Mouse (Mus musculus): ENCODE results near the gene Prss8. TPM values are rescaled to one million over a fixed set of nuclear protein-coding genes. Genes with fewer than 3 reads are reported as not detected.
A peak's percentile ranks its signal among the peaks of the same experiment; 100 is the strongest.

Gene Prss8
- polyA plus RNA-seq, 1 experiment: not detected

DNA sequence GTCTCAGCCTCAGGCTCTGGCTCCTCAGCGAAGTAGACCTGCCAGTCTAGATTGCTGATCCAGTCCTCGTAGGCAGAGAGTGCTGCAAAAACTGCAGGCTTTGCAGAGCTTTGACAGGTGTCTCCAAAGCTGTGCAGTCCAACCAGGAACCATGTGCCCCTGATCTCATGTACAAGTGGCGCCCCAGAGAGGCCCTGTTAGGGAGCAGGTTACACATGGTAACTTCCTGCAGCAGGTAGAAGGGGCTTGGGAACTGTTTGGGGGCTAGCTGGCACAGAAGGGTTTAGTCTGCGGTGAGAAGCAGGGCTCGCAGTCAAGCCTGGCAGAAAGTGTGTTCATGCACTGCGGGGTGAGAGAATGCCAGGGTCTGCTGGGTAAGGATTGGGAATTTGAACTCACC lies 43.4 kb downstream of the Prss8 start:
- no peaks in the 10 kb centered on the region for H3K27me3 ChIP-seq (replicated peaks)
- peaks cover 12% of the 10 kb centered on the region for H3K9me3 ChIP-seq
- H3K4me3 ChIP-seq (replicated peaks): peak overlapping the region; percentile 71
- no peak for TF ChIP-seq GATA1 (IDR thresholded peaks at IDR 0.05; ENCODE audit: borderline replicate concordance, low read length)
- TF ChIP-seq FLI1 (IDR thresholded peaks at IDR 0.05; ENCODE audit: low read length): no peak
- peaks cover 87% of the 10 kb centered on the region for H3K4me1 ChIP-seq
- peaks cover 98% of the 10 kb centered on the region for H3K36me3 ChIP-seq (replicated peaks; ENCODE audit: low read length)

DNA sequence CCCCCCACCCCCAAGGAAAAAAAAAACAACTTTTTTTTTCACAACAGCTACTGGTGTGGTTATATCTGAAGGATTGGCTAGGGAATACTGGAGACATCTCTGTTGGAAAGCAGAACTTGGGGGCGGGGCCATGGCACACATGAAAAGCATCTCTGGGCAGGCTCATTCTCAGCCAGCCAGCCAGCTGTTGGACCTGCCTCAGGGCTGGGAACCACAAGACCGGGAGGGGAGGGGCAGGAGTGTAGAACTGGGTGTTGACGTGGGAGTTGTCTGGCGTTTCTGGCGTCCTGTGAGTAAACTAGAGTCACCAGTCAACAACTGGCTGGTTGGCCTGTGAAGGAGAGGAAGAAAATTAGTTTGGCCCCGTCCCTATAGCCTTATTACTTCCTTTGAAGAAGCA lies 44.0 kb downstream of the Prss8 start:
- Histone ChIP-seq H3K27me3 (replicated peaks) (no peaks in the 10 kb centered on the region), H3K4me3 (replicated peaks) (no peak overlapping the region), H3K9me3 (peaks cover 18% of the 10 kb centered on the region), H3K4me1 (peaks cover 93% of the 10 kb centered on the region), H3K36me3 (replicated peaks; ENCODE audit: low read length) (peaks cover 98% of the 10 kb centered on the region)
- TF ChIP-seq FLI1 (IDR thresholded peaks at IDR 0.05; ENCODE audit: low read length) (no peak), GATA1 (IDR thresholded peaks at IDR 0.05; ENCODE audit: borderline replicate concordance, low read length) (no peak)

DNA sequence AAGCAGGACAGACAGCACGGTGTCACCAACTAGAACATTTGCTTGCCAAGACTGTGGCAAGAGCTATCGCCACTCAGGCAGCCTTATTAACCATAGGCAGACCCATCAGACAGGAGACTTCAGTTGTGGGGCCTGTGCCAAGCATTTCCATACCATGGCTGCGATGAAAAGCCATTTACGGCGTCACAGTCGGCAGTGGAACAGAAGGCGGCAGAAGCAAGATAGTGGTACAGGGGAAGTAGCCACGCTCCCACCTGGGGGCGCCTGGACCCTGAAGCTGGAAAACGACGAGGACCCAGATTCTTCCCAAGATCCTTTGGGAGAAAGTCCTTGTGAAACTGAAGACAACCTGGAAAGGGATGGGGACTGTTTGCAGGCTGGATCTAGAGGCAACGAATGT lies 49.5 kb downstream of the Prss8 start:
- Histone ChIP-seq H3K9me3 (peaks cover 45% of the 10 kb centered on the region), H3K4me3 (replicated peaks) (peak overlapping the region; percentile 20), H3K27me3 (replicated peaks) (no peaks in the 10 kb centered on the region), H3K4me1 (peaks cover 70% of the 10 kb centered on the region), H3K36me3 (replicated peaks; ENCODE audit: low read length) (peaks cover 79% of the 10 kb centered on the region)
- no peak for TF ChIP-seq GATA1 (IDR thresholded peaks at IDR 0.05; ENCODE audit: borderline replicate concordance, low read length)

DNA sequence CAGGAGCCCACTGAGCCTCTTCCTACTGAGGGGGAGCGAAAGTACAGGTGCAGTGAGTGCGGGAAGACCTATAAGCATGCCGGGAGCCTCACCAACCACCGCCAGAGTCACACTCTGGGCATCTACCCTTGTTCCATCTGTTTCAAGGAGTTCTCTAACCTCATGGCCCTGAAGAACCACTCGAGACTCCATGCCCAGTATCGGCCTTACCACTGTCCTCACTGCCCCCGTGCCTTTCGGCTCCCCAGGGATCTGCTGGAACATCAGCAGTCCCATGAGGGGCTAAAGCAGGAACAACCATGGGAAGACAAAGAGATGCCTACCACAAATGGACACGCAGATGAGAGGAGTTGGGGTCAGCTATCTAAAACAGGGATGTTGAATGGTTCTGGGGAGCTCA lies 50.6 kb downstream of the Prss8 start:
- Histone ChIP-seq H3K27me3 (replicated peaks) (no peaks in the 10 kb centered on the region), H3K36me3 (replicated peaks; ENCODE audit: low read length) (peaks cover 70% of the 10 kb centered on the region), H3K4me1 (peaks cover 69% of the 10 kb centered on the region), H3K9me3 (peaks cover 45% of the 10 kb centered on the region), H3K4me3 (replicated peaks) (peak overlapping the region; percentile 23)
- no peak for TF ChIP-seq FLI1 (IDR thresholded peaks at IDR 0.05; ENCODE audit: low read length)
- TF ChIP-seq GATA1 (IDR thresholded peaks at IDR 0.05; ENCODE audit: borderline replicate concordance, low read length): no peak

DNA sequence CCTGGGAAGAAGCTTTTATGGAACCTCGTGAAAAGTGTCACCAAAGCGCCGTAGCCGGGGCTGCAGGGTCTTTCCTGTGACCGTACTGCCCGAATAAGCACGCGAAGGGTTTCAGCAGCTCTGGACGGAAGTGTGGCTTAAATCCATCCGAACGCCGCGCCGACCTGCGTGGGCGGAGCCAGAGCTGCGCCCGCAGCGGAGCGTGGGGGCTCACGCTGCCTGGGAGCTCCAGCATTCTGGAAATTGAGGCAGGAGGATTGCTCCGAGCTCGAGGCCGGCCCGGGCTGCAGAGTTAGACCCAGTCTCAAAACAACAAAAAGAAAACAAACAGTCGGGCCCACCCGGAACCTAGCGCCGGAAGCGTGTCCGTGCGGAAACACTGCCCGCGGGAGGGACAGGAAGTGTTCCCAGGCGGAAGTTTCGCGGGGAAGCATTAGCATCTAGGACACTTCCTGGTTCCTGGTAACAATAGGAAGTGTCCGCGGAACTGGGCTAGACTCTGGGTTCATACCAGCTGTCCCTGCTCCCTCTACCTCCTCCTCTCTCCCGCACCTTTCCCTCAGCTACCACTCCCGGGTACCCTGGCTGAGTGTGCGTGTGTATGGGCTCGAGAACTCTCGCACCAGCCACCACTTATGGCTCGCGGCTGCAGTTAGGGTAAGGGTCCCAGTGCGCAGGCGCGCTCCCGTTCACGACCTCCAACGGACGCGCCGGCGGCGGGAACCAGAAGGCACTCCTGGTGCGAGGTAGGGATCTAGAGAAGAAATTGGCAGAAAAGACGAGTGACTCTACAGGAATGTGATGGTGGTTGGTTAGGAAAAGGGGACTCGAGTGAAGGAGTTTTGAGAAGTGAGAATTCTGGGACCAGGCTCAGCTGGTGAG lies 53.2 kb downstream of the Prss8 start, which contains the start of gene Zfp668:
Gene Zfp668 (minus strand): TSS at position 362 of the 882 bp plus-strand sequence.
- no peaks in the 10 kb centered on the region for H3K27me3 ChIP-seq (replicated peaks)
- peak; percentile 85; the same call in 1 of the 2 replicates for TF ChIP-seq FLI1 (IDR thresholded peaks at IDR 0.05; ENCODE audit: low read length)
- no peak for TF ChIP-seq GATA1 (IDR thresholded peaks at IDR 0.05; ENCODE audit: borderline replicate concordance, low read length)
- H3K9me3 ChIP-seq: peaks cover 35% of the 10 kb centered on the region
- peak within 1 kb of the TSS; percentile 99 for H3K4me3 ChIP-seq (replicated peaks)
- H3K36me3 ChIP-seq (replicated peaks; ENCODE audit: low read length): peaks cover 56% of the 10 kb centered on the region
- H3K4me1 ChIP-seq: peaks cover 67% of the 10 kb centered on the region

DNA sequence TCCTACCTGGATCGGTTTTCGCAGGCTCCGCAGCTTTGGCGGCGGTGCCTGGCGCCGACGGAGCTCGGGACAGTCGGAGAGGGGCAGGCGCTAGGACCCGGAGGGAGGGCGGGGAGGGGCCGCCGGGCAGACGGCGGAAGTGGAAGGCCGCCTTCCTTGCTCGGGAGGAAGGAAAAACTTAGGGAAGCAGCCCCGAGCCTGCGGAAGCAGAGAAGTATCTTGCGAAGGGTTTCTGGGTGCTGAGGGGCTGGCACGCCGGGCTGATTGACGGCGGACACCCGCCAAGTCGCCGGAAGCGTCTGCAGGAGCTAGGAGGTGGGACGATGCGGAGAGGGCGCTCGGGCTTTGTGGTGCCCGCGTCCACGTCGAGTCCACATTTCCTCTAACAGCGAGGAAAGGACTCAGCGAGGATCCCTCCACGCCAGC lies 53.9 kb downstream of the Prss8 start, which contains the start of gene Zfp646:
Gene Zfp646 (plus strand): TSS at position 181 of the 426 bp plus-strand sequence.
- Histone ChIP-seq H3K36me3 (replicated peaks; ENCODE audit: low read length) (peaks cover 52% of the 10 kb centered on the region), H3K4me3 (replicated peaks) (peak within 1 kb of the TSS; percentile 99)

More for the DNA sequence above, 53.9 kb downstream of the Prss8 start, which contains the start of gene Zfp646:
- peaks cover 28% of the 10 kb centered on the region for H3K9me3 ChIP-seq
- TF ChIP-seq GATA1 (IDR thresholded peaks at IDR 0.05; ENCODE audit: borderline replicate concordance, low read length) (no peak), FLI1 (IDR thresholded peaks at IDR 0.05; ENCODE audit: low read length) (no peak)
- H3K27me3 ChIP-seq (replicated peaks): no peaks in the 10 kb centered on the region
- H3K4me1 ChIP-seq: peaks cover 63% of the 10 kb centered on the region

Other genes starting within 250 kb of the Prss8 start
- gene Bcl7c, start 221.2 kb downstream of the Prss8 start, polyA plus RNA-seq (2012; ENCODE audit: insufficient read depth, low replicate concordance): 52.6 and 165 TPM in 2 replicates
- not detected in 2 replicates for gene Ctf1, start 217.4 kb downstream of the Prss8 start, polyA plus RNA-seq (2012; ENCODE audit: insufficient read depth, low replicate concordance)
- gene Ctf2, start 197.9 kb downstream of the Prss8 start, polyA plus RNA-seq (2012; ENCODE audit: insufficient read depth, low replicate concordance): not detected in 2 replicates
- gene Fbxl19, start 185.6 kb downstream of the Prss8 start, polyA plus RNA-seq (2012; ENCODE audit: insufficient read depth, low replicate concordance): 54.6 and 102 TPM in 2 replicates
- 27.3 and 62.4 TPM in 2 replicates for gene Orai3, start 160.3 kb downstream of the Prss8 start, polyA plus RNA-seq (2012; ENCODE audit: insufficient read depth, low replicate concordance)
- gene Setd1a, start 153.4 kb downstream of the Prss8 start, polyA plus RNA-seq (2012; ENCODE audit: insufficient read depth, low replicate concordance): 32.9 and 47.6 TPM in 2 replicates
- not detected in 2 replicates for gene Gm49388, start 144.5 kb downstream of the Prss8 start, polyA plus RNA-seq (2012; ENCODE audit: insufficient read depth, low replicate concordance)
- 13.9 and 53.3 TPM in 2 replicates for gene Hsd3b7, start 129.5 kb downstream of the Prss8 start, polyA plus RNA-seq (2012; ENCODE audit: insufficient read depth, low replicate concordance)
- 27.2 and 167 TPM in 2 replicates for gene Stx4a, start 105.8 kb downstream of the Prss8 start, polyA plus RNA-seq (2012; ENCODE audit: insufficient read depth, low replicate concordance)
- 0.02 TPM in 1 of 2 replicates, not detected in the other for gene Stx1b, start 105.6 kb downstream of the Prss8 start, polyA plus RNA-seq (2012; ENCODE audit: insufficient read depth, low replicate concordance)
- 1.0 and 6.3 TPM in 2 replicates for gene Zfp646, start 53.9 kb downstream of the Prss8 start, polyA plus RNA-seq (2012; ENCODE audit: insufficient read depth, low replicate concordance)
- gene Zfp668, start 53.3 kb downstream of the Prss8 start, polyA plus RNA-seq (2012; ENCODE audit: insufficient read depth, low replicate concordance): 9.4 and 18.0 TPM in 2 replicates
- 0.44 TPM in 1 of 2 replicates, not detected in the other for gene Prss53, start 39.1 kb downstream of the Prss8 start, polyA plus RNA-seq (2012; ENCODE audit: insufficient read depth, low replicate concordance)
- gene Gm21974, start 34.6 kb downstream of the Prss8 start, polyA plus RNA-seq (2012; ENCODE audit: insufficient read depth, low replicate concordance): not detected in 2 replicates
- gene Vkorc1, start 34.5 kb downstream of the Prss8 start, polyA plus RNA-seq (2012; ENCODE audit: insufficient read depth, low replicate concordance): 26.7 and 40.9 TPM in 2 replicates
- 36.9 and 149 TPM in 2 replicates for gene Bckdk, start 26.0 kb downstream of the Prss8 start, polyA plus RNA-seq (2012; ENCODE audit: insufficient read depth, low replicate concordance)
- 2.6 and 4.8 TPM in 2 replicates for gene Kat8, start 17.6 kb downstream of the Prss8 start, polyA plus RNA-seq (2012; ENCODE audit: insufficient read depth, low replicate concordance)
- gene Prss36, start 16.6 kb upstream of the Prss8 start, polyA plus RNA-seq (2012; ENCODE audit: insufficient read depth, low replicate concordance): 2.7 and 10.0 TPM in 2 replicates
- gene Fus, start 37.4 kb upstream of the Prss8 start, polyA plus RNA-seq (2012; ENCODE audit: insufficient read depth, low replicate concordance): 25.6 and 318 TPM in 2 replicates
- gene Pycard, start 63.8 kb upstream of the Prss8 start, polyA plus RNA-seq (2012; ENCODE audit: insufficient read depth, low replicate concordance): 1.1 and 17.0 TPM in 2 replicates
- gene Trim72, start 73.8 kb upstream of the Prss8 start, polyA plus RNA-seq (2012; ENCODE audit: insufficient read depth, low replicate concordance): 0.50 TPM in 1 of 2 replicates, not detected in the other
- gene Itgam, start 132.5 kb upstream of the Prss8 start, polyA plus RNA-seq (2012; ENCODE audit: insufficient read depth, low replicate concordance): 0.69 and 6.0 TPM in 2 replicates
- gene Gm49368, start 132.6 kb upstream of the Prss8 start, polyA plus RNA-seq (2012; ENCODE audit: insufficient read depth, low replicate concordance): not detected in 2 replicates
- gene Itgax, start 199.4 kb upstream of the Prss8 start, polyA plus RNA-seq (2012; ENCODE audit: insufficient read depth, low replicate concordance): not detected in 2 replicates
- gene Itgad, start 224.3 kb upstream of the Prss8 start, polyA plus RNA-seq (2012; ENCODE audit: insufficient read depth, low replicate concordance): 0.26 TPM in 1 of 2 replicates, not detected in the other

All from megakaryocyte, embryonic 14.5 days (primary cell).